Mouse (Mus musculus) kidney, embryonic 15.5 days (tissue): Measurements from ENCODE around the gene Neurl3. TPM values are rescaled to one million over a fixed set of nuclear protein-coding genes. Genes with fewer than 3 reads are reported as not detected.
A peak's percentile ranks its signal among the peaks of the same experiment; 100 is the strongest.

Source experiments
- ATAC-seq: fragments of 200-750 bp; cut with Nextera tagmentation; replicated peaks from 2 replicates; pipeline ENCODE4 v1.8.0; 2017; ENCODE audit warnings: moderate TSS enrichment; ENCODE audit not compliant: low FRiP score
- H3K27ac ChIP-seq: fragments of 300-500 bp; sonication (generic); 2 replicates; pipeline ENCODE4 v1.5.1; 2015; ENCODE audit warnings: mild to moderate bottlenecking, inconsistent platforms
- H3K27me3 ChIP-seq: fragments of 300-500 bp; sonication (generic); 2 replicates; pipeline ENCODE4 v1.6.1; 2015; ENCODE audit warnings: inconsistent platforms
- H3K36me3 ChIP-seq: fragments of 300-500 bp; sonication (generic); 2 replicates; pipeline ENCODE4 v1.6.1; 2015; ENCODE audit warnings: inconsistent platforms
- H3K4me1 ChIP-seq: fragments of 300-500 bp; sonication (generic); 2 replicates; pipeline ENCODE4 v1.6.1; 2015; ENCODE audit warnings: inconsistent platforms
- H3K4me2 ChIP-seq: fragments of 300-500 bp; sonication (generic); 2 replicates; pipeline ENCODE4 v1.6.1; 2015; ENCODE audit warnings: moderate library complexity, mild to moderate bottlenecking, inconsistent platforms
- H3K4me3 ChIP-seq: fragments of 300-500 bp; sonication (generic); replicated peaks from 2 replicates; pipeline ENCODE4 v1.5.1; 2015; ENCODE audit warnings: mild to moderate bottlenecking, inconsistent platforms
- H3K9ac ChIP-seq: fragments of 300-500 bp; sonication (generic); 2 replicates; pipeline ENCODE4 v1.6.1; 2015; ENCODE audit warnings: mild to moderate bottlenecking, inconsistent platforms
- H3K9me3 ChIP-seq: fragments of 300-500 bp; sonication (generic); replicated peaks from 2 replicates; pipeline ENCODE4 v1.6.1; 2016; ENCODE audit warnings: inconsistent platforms
- WGBS: fragments of 180-500 bp; shearing (Covaris S2); methylation state at CpG from one replicate; pipeline ENCODE4 v1.1.7; 2015; ENCODE audit warnings: mixed read lengths; 5-methylcytosine and 5-hydroxymethylcytosine counted together
- polyA plus RNA-seq: library from polyadenylated mRNA; unstranded; fragments of >200 nt; fragmentation: Nextera tagmentation; extraction: Ambion mirVana; gene quantifications from 2 replicates; pipeline ENCODE4 v1.2.1, GENCODE M21; 2015

The Neurl3 gene
- polyA plus RNA-seq, 1 experiment from 2014 or later, result 16.6 TPM

GRCm38 (mm10) chr1:36293470-36293869 is 19.0 kb upstream of the Neurl3 start:
- peaks cover 10% of the 10 kb centered on the region for H3K27me3 ChIP-seq
- no peak overlapping the region for H3K4me2 ChIP-seq
- no peak overlapping the region for H3K4me3 ChIP-seq
- ATAC-seq, result no peak
- no peaks in the 10 kb centered on the region for H3K9me3 ChIP-seq
- no peaks in the 10 kb centered on the region for H3K36me3 ChIP-seq
- no peak overlapping the region for H3K9ac ChIP-seq
- WGBS, result 90% methylated on average over 8 of the region's 8 CpGs
- no peak overlapping the region for H3K27ac ChIP-seq
- H3K4me1 ChIP-seq, result no peaks in the 10 kb centered on the region

GRCm38 (mm10) chr1:36281849-36282248 is 7.4 kb upstream of the Neurl3 start:
- no peaks in the 10 kb centered on the region for H3K27me3 ChIP-seq
- no peak for ATAC-seq
- H3K36me3 ChIP-seq, result no peaks in the 10 kb centered on the region
- no peaks in the 10 kb centered on the region for H3K9me3 ChIP-seq
- H3K4me2 ChIP-seq, result no peak overlapping the region
- 89% methylated on average over 6 of the region's 6 CpGs for WGBS
- no peak overlapping the region for H3K4me3 ChIP-seq
- H3K4me1 ChIP-seq, result no peaks in the 10 kb centered on the region
- H3K9ac ChIP-seq, result no peak overlapping the region
- H3K27ac ChIP-seq, result no peak overlapping the region

- H3K27me3 ChIP-seq, result no peaks in the 10 kb centered on the region
- no peaks in the 10 kb centered on the region for H3K9me3 ChIP-seq
- no peak overlapping the region for H3K4me2 ChIP-seq
- peaks cover 6% of the 10 kb centered on the region; the same call in 1 of the 2 replicates for H3K4me1 ChIP-seq
- no peak overlapping the region for H3K9ac ChIP-seq
- H3K27ac ChIP-seq, result no peak overlapping the region
- no peak overlapping the region for H3K4me3 ChIP-seq
- no peak for ATAC-seq
- no peaks in the 10 kb centered on the region for H3K36me3 ChIP-seq
- WGBS, result 90% methylated on average over 3 of the region's 3 CpGs
Measured at GRCm38 (mm10) chr1:36280938-36281337, 6.5 kb upstream of the Neurl3 start.

- ATAC-seq, result 0 out of 2 replicates have a peak, but pooled peaks have one; percentile 45
- H3K27ac ChIP-seq, result no peak overlapping the region
Measured at GRCm38 (mm10) chr1:36279202-36279601, 4.7 kb upstream of the Neurl3 start.

GRCm38 (mm10) chr1:36277267-36278060 is 3.0 kb upstream of the Neurl3 start:
- Histone ChIP-seq H3K4me2 (no peak overlapping the region), H3K36me3 (no peaks in the 10 kb centered on the region), H3K9ac (no peak overlapping the region), H3K9me3 (no peaks in the 10 kb centered on the region), H3K27me3 (no peaks in the 10 kb centered on the region), H3K4me3 (no peak overlapping the region), H3K4me1 (peaks cover 36% of the 10 kb centered on the region), H3K27ac (no peak overlapping the region)
- WGBS, result 27% methylated on average over 7 of the region's 7 CpGs
- ATAC-seq, result no peak

More at GRCm38 (mm10) chr1:36279202-36279601, 4.7 kb upstream of the Neurl3 start:
- Histone ChIP-seq H3K9ac (no peak overlapping the region), H3K4me3 (no peak overlapping the region), H3K36me3 (no peaks in the 10 kb centered on the region), H3K4me1 (peaks cover 22% of the 10 kb centered on the region), H3K9me3 (no peaks in the 10 kb centered on the region), H3K4me2 (no peak overlapping the region), H3K27me3 (no peaks in the 10 kb centered on the region)
- 25% methylated on average over 3 of the region's 3 CpGs for WGBS

- H3K9ac ChIP-seq, result no peak overlapping the region
- no peak overlapping the region for H3K4me3 ChIP-seq
- WGBS, result 53% methylated on average over 13 of the region's 13 CpGs
- no peaks in the 10 kb centered on the region for H3K27me3 ChIP-seq
- H3K36me3 ChIP-seq, result no peaks in the 10 kb centered on the region
- H3K9me3 ChIP-seq, result no peaks in the 10 kb centered on the region
- H3K4me2 ChIP-seq, result no peak overlapping the region
- ATAC-seq, result no peak
- 0 out of 2 replicates have a peak overlapping the region, but pooled peaks have one; percentile 4 for H3K27ac ChIP-seq
- H3K4me1 ChIP-seq, result peaks cover 53% of the 10 kb centered on the region
Measured at GRCm38 (mm10) chr1:36275635-36276389, 1.3 kb upstream of the Neurl3 start.

GRCm38 (mm10) chr1:36273288-36273687 is 1.2 kb downstream of the Neurl3 start:
- peaks cover 73% of the 10 kb centered on the region for H3K4me1 ChIP-seq
- 0 out of 2 replicates have a peak, but pooled peaks cover 3% of the 10 kb centered on the region for H3K36me3 ChIP-seq
- H3K9ac ChIP-seq, result no peak overlapping the region
- 3% methylated on average over 9 of the region's 9 CpGs for WGBS
- H3K9me3 ChIP-seq, result no peaks in the 10 kb centered on the region
- H3K4me2 ChIP-seq, result peak overlapping the region; percentile 55
- H3K27me3 ChIP-seq, result no peaks in the 10 kb centered on the region
- peak; percentile 68 for ATAC-seq
- peak overlapping the region; percentile 94 for H3K27ac ChIP-seq
- H3K4me3 ChIP-seq, result peak overlapping the region; percentile 28

- peak overlapping the region; percentile 55 for H3K4me2 ChIP-seq
- H3K36me3 ChIP-seq, result 0 out of 2 replicates have a peak, but pooled peaks cover 4% of the 10 kb centered on the region
- no peaks in the 10 kb centered on the region for H3K27me3 ChIP-seq
- no peaks in the 10 kb centered on the region for H3K9me3 ChIP-seq
- ATAC-seq, result no peak
- H3K4me1 ChIP-seq, result peaks cover 73% of the 10 kb centered on the region
- 48% methylated on average over 5 of the region's 5 CpGs for WGBS
- peak overlapping the region; percentile 94 for H3K27ac ChIP-seq
- peak overlapping the region; percentile 28 for H3K4me3 ChIP-seq
- no peak overlapping the region for H3K9ac ChIP-seq
Measured at GRCm38 (mm10) chr1:36272546-36272945, 1.9 kb downstream of the Neurl3 start.

- Histone ChIP-seq H3K4me3 (no peak overlapping the region), H3K9me3 (no peaks in the 10 kb centered on the region), H3K27me3 (no peaks in the 10 kb centered on the region), H3K4me2 (peak overlapping the region; percentile 55), H3K27ac (peak overlapping the region; percentile 94), H3K36me3 (0 out of 2 replicates have a peak, but pooled peaks cover 4% of the 10 kb centered on the region), H3K4me1 (peaks cover 73% of the 10 kb centered on the region), H3K9ac (no peak overlapping the region)
- WGBS, result 66% methylated on average over 8 of the region's 8 CpGs
- no peak for ATAC-seq
Measured at GRCm38 (mm10) chr1:36271516-36272230, 2.8 kb downstream of the Neurl3 start.

GRCm38 (mm10) chr1:36270666-36271065 is 3.8 kb downstream of the Neurl3 start:
- H3K36me3 ChIP-seq, result 0 out of 2 replicates have a peak, but pooled peaks cover 4% of the 10 kb centered on the region
- 0 out of 2 replicates have a peak overlapping the region, but pooled peaks have one; percentile 14 for H3K9ac ChIP-seq
- WGBS, result 31% methylated on average over 3 of the region's 3 CpGs
- H3K4me3 ChIP-seq, result no peak overlapping the region
- ATAC-seq, result peak; percentile 54; the same call in 1 of the 2 replicates
- H3K4me1 ChIP-seq, result peaks cover 66% of the 10 kb centered on the region
- peak overlapping the region; percentile 55 for H3K4me2 ChIP-seq
- H3K9me3 ChIP-seq, result no peaks in the 10 kb centered on the region
- no peaks in the 10 kb centered on the region for H3K27me3 ChIP-seq
- H3K27ac ChIP-seq, result peak overlapping the region; percentile 94

GRCm38 (mm10) chr1:36269121-36269795 is 5.2 kb downstream of the Neurl3 start:
- peaks cover 62% of the 10 kb centered on the region for H3K4me1 ChIP-seq
- peak overlapping the region; percentile 0; the same call in 1 of the 2 replicates for H3K4me3 ChIP-seq
- no peaks in the 10 kb centered on the region for H3K9me3 ChIP-seq
- 46% methylated on average over 54 of the region's 54 CpGs for WGBS
- H3K36me3 ChIP-seq, result 0 out of 2 replicates have a peak, but pooled peaks cover 4% of the 10 kb centered on the region
- no peaks in the 10 kb centered on the region for H3K27me3 ChIP-seq
- ATAC-seq, result no peak
- H3K4me2 ChIP-seq, result peak overlapping the region; percentile 53
- H3K27ac ChIP-seq, result no peak overlapping the region
- no peak overlapping the region for H3K9ac ChIP-seq
